Mouse (Mus musculus): ENCODE data around the gene Lats2.

GRCm38 (mm10) chr14:57744547-57744946 lies 13.6 kb downstream of the Lats2 start:
- TF ChIP-seq CTCF (IDR thresholded peaks at IDR 0.05; ENCODE audit: low read depth) (no peak), EP300 (IDR thresholded peaks at IDR 0.05; ENCODE audit: low read depth) (no peak)

All from liver, embryonic 14.5 days (tissue).